Mouse (Mus musculus) liver, adult 2 months (tissue): ENCODE measurements around the gene Atp1b2.

Experiments used
- CTCF ChIP-seq: fragments of 200-500 bp; IDR thresholded peaks from 2 replicates; pipeline ENCODE4 v1.5.1; 2011; ENCODE audit warnings: low read depth, low read length, control low read depth
- POLR2A ChIP-seq: fragments of 200-500 bp; IDR thresholded peaks from 2 replicates; pipeline ENCODE4 v1.6.1; 2011; ENCODE audit warnings: low read length, control low read depth; ENCODE audit not compliant: insufficient read depth; ENCODE audit errors: extremely low read depth

- TF ChIP-seq CTCF, result no peak
- TF ChIP-seq POLR2A, result no peak
Measured at GRCm38 (mm10) chr11:69645860-69646259, 40.1 kb upstream of the Atp1b2 start.
